Mouse (Mus musculus) brown adipose tissue, adult 24 weeks (tissue): ENCODE data around the gene Vmn2r8. TPM values are rescaled to one million over a fixed set of nuclear protein-coding genes. Genes with fewer than 3 reads are reported as not detected.
"Not testable (repeated sequence)": the region's sequence is repeated elsewhere in the genome, so short reads cannot be mapped to it uniquely, and the experiment has no call there.

Experiments
- H3K27ac ChIP-seq: fragments of 200-500 bp; replicated peaks from 2 replicates; pipeline ENCODE4 v1.5.1; 2012; ENCODE audit warnings: low read depth, mild to moderate bottlenecking, low read length
- H3K4me1 ChIP-seq: fragments of 200-500 bp; 2 replicates; pipeline ENCODE4 v1.6.1; 2012; ENCODE audit warnings: low read length, mixed read lengths; ENCODE audit not compliant: control insufficient read depth, insufficient read depth, insufficient read length
- H3K4me3 ChIP-seq: fragments of 200-500 bp; 2 replicates; pipeline ENCODE4 v1.5.1; 2012; ENCODE audit warnings: low read depth, mild to moderate bottlenecking, low read length, moderate library complexity; ENCODE audit not compliant: insufficient read depth
- polyA plus RNA-seq: library from polyadenylated mRNA; stranded (reverse); fragments of >200 nt; gene quantifications from 2 replicates; pipeline ENCODE4 v1.2.4, GENCODE M21; 2012; ENCODE audit not compliant: missing spikeins, insufficient read depth, insufficient read length

The Vmn2r8 gene
- not detected in 2 replicates for polyA plus RNA-seq

DNA sequence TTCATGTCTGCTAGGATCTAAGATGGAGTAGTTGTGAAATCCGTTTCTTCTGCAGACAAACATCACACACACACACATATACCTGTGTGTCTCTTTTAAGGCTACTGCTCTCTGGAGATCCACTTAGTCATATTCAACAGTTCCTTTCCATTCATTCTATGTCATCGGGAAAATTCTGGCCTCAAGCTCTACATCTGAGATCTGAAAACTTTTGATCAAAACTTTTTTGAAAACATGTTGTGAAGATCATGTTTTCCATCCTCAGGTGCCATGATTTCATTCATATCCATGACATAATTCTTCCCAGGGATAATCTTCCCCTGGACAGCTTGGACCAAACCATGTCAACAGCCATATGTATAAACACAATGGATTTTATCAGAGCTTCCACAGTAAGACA lies at the start of gene Vmn2r8:
TSS of gene Vmn2r8 (minus strand) at position 101 of the 400 bp plus-strand sequence.
- H3K4me1 ChIP-seq, H3K27ac ChIP-seq, H3K4me3 ChIP-seq: not testable (repeated sequence)

DNA sequence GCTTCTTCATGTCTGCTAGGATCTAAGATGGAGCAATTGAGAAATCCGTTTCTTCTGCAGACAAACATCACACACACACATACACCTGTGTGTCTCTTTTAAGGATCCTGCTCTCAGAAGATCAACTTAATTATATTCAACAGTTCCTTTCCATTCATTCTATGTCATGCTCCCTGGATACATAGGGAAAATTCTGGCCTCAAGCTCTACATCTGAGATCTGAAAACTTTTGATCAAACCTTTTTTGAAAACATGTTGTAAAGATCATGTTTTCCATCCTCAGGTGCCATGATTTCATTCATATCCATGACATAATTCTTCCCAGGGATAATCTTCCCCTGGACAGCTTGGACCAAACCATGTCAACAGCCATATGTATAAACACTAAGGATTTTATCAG lies 43.9 kb upstream of the Vmn2r8 start, which contains the start of gene Vmn2r9:
TSS of gene Vmn2r9 (minus strand) at position 101 of the 400 bp plus-strand sequence.
- H3K27ac ChIP-seq, H3K4me1 ChIP-seq, H3K4me3 ChIP-seq: not testable (repeated sequence)

DNA sequence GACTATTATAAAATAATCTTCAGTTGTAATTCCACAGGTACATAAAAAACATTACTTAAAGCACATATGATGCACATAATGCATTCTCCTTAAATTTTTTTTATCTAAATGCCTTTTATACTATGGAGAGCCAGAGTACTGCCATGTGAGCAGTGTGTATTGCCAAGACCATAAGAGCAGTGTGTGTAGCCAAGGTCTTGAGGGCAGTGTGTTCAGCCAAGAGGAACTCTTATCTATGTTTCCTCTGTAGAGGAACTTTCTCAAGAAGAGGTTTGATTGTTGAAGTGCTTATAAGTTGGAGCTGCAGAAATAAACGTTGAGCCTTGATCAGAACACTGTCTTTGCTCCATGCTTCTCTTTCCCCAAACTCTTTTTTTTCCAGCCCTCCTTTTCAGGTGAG lies 40.8 kb upstream of the Vmn2r8 start:
- H3K4me1 ChIP-seq = no peaks in the 10 kb centered on the region
- H3K4me3 ChIP-seq = no peak overlapping the region
- H3K27ac ChIP-seq = no peak overlapping the region

- H3K27ac ChIP-seq = no peak overlapping the region
- no peak overlapping the region for H3K4me3 ChIP-seq
- no peaks in the 10 kb centered on the region for H3K4me1 ChIP-seq
Measured at GRCm38 (mm10) chr5:108836156-108836555, 27.5 kb upstream of the Vmn2r8 start.

- Histone ChIP-seq H3K27ac (no peak overlapping the region), H3K4me1 (no peaks in the 10 kb centered on the region), H3K4me3 (no peak overlapping the region)
Measured at GRCm38 (mm10) chr5:108823276-108823675, 14.6 kb upstream of the Vmn2r8 start.

GRCm38 (mm10) chr5:108803646-108804045 lies 5.0 kb downstream of the Vmn2r8 start:
- Histone ChIP-seq H3K27ac (no peak overlapping the region), H3K4me1 (no peaks in the 10 kb centered on the region), H3K4me3 (no peak overlapping the region)

DNA sequence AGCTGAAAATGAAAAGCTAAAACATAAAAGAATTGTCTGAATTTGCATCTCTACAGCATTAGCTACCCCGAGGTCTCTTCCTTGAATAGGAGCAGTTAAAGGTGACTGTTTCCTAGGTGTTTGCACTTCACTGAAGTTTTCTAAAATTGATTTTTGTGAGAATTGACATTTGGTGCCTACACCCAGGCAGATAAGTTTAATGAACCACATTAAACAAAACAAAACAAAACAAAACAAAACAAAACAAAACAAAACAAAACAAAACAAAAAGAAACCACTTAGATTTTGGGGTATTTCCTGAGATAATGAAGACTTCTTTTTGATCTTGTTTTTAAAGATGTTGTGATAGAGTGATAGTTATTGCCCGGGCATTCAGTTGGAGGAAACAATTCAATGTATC lies 13.4 kb downstream of the Vmn2r8 start, which contains the start of gene Tmed11:
TSS of gene Tmed11 (minus strand) at position 101 of the 400 bp plus-strand sequence.
- H3K4me1 ChIP-seq, H3K4me3 ChIP-seq, H3K27ac ChIP-seq: not testable (repeated sequence)

GRCm38 (mm10) chr5:108790385-108790784 lies 18.3 kb downstream of the Vmn2r8 start:
- not testable (repeated sequence) for H3K4me3 ChIP-seq, H3K27ac ChIP-seq, H3K4me1 ChIP-seq

GRCm38 (mm10) chr5:108774630-108775306 lies 33.9 kb downstream of the Vmn2r8 start, which contains the start of gene Rnf212:
Rnf212 (minus strand) TSS chr5:108774982.
- Histone ChIP-seq H3K4me1 (no peaks in the 10 kb centered on the region), H3K4me3 (no peak within 1 kb of the TSS), H3K27ac (no peak within 1 kb of the TSS)

GRCm38 (mm10) chr5:108760002-108760401 lies 48.6 kb downstream of the Vmn2r8 start:
- no peak overlapping the region for H3K4me3 ChIP-seq
- H3K4me1 ChIP-seq = no peaks in the 10 kb centered on the region

GRCm38 (mm10) chr5:108758396-108758795 lies 50.3 kb downstream of the Vmn2r8 start:
- H3K27ac ChIP-seq = no peak overlapping the region
- no peak overlapping the region for H3K4me3 ChIP-seq
- H3K4me1 ChIP-seq = no peaks in the 10 kb centered on the region

More at GRCm38 (mm10) chr5:108760002-108760401, 48.6 kb downstream of the Vmn2r8 start:
- no peak overlapping the region for H3K27ac ChIP-seq

GRCm38 (mm10) chr5:108751258-108751657 lies 57.4 kb downstream of the Vmn2r8 start:
- H3K27ac ChIP-seq, H3K4me3 ChIP-seq, H3K4me1 ChIP-seq: not testable (repeated sequence)

GRCm38 (mm10) chr5:108750328-108751210 lies 58.1 kb downstream of the Vmn2r8 start:
- no peaks in the 10 kb centered on the region for H3K4me1 ChIP-seq
- no peak overlapping the region for H3K4me3 ChIP-seq
- H3K27ac ChIP-seq = no peak overlapping the region

- no peak overlapping the region for H3K4me3 ChIP-seq
- no peak overlapping the region for H3K27ac ChIP-seq
- H3K4me1 ChIP-seq = no peaks in the 10 kb centered on the region
Measured at GRCm38 (mm10) chr5:108744629-108745028, 64.0 kb downstream of the Vmn2r8 start.

GRCm38 (mm10) chr5:108743856-108744255 lies 64.8 kb downstream of the Vmn2r8 start:
- Histone ChIP-seq H3K4me1 (no peaks in the 10 kb centered on the region), H3K4me3 (no peak overlapping the region), H3K27ac (no peak overlapping the region)
